Mouse (Mus musculus) hindbrain, embryonic 13.5 days (tissue): ENCODE data around the gene Prune2. TPM values are rescaled to one million over a fixed set of nuclear protein-coding genes. Genes with fewer than 3 reads are reported as not detected.
"Not testable (repeated sequence)": the region's sequence is repeated elsewhere in the genome, so short reads cannot be mapped to it uniquely, and the experiment has no call there.

Source experiments
- ATAC-seq: fragments of 200-750 bp; cut with Nextera tagmentation; 2 replicates; pipeline ENCODE4 v1.8.0; 2017; ENCODE audit warnings: moderate TSS enrichment; ENCODE audit not compliant: low FRiP score
- H3K27ac ChIP-seq: fragments of 300-500 bp; sonication (generic); 2 replicates; pipeline ENCODE4 v1.5.1; 2015; ENCODE audit warnings: inconsistent platforms, mild to moderate bottlenecking, moderate library complexity
- H3K27me3 ChIP-seq: fragments of 300-500 bp; sonication (generic); 2 replicates; pipeline ENCODE4 v1.6.1; 2015; ENCODE audit warnings: mild to moderate bottlenecking, inconsistent platforms
- H3K36me3 ChIP-seq: fragments of 300-500 bp; sonication (generic); 2 replicates; pipeline ENCODE4 v1.6.1; 2015; ENCODE audit warnings: mild to moderate bottlenecking, inconsistent platforms
- H3K4me1 ChIP-seq: fragments of 300-500 bp; sonication (generic); replicated peaks from 2 replicates; pipeline ENCODE4 v1.6.1; 2015; ENCODE audit warnings: inconsistent platforms
- H3K4me2 ChIP-seq: fragments of 300-500 bp; sonication (generic); 2 replicates; pipeline ENCODE4 v1.6.1; 2015; ENCODE audit warnings: inconsistent platforms, mild to moderate bottlenecking, moderate library complexity
- H3K4me3 ChIP-seq: fragments of 300-500 bp; sonication (generic); 2 replicates; pipeline ENCODE4 v1.5.1; 2015; ENCODE audit warnings: mild to moderate bottlenecking, inconsistent platforms
- H3K9ac ChIP-seq: fragments of 300-500 bp; sonication (generic); 2 replicates; pipeline ENCODE4 v1.6.1; 2015; ENCODE audit warnings: mild to moderate bottlenecking, inconsistent platforms
- H3K9me3 ChIP-seq: fragments of 300-500 bp; sonication (generic); 2 replicates; pipeline ENCODE4 v1.6.1; 2016; ENCODE audit warnings: inconsistent platforms
- WGBS: fragments of 180-500 bp; shearing (Covaris S2); methylation state at CpG from one replicate; pipeline ENCODE4 v1.1.7; 2015; 5-methylcytosine and 5-hydroxymethylcytosine counted together
- polyA plus RNA-seq: library from polyadenylated mRNA; unstranded; fragments of >200 nt; fragmentation: Nextera tagmentation; extraction: Ambion mirVana; gene quantifications from 2 replicates; pipeline ENCODE4 v1.2.1, GENCODE M21; 2015

Prune2 gene
- polyA plus RNA-seq, 1 experiment from 2014 or later = 6.2 TPM

GRCm38 (mm10) chr19:17166288-17166687 lies 210.4 kb downstream of the Prune2 start:
- no peaks in the 10 kb centered on the region for H3K9me3 ChIP-seq
- H3K27ac ChIP-seq = no peak overlapping the region
- no peaks in the 10 kb centered on the region for H3K27me3 ChIP-seq
- no peak overlapping the region for H3K9ac ChIP-seq
- H3K4me1 ChIP-seq = no peaks in the 10 kb centered on the region
- no peak for ATAC-seq
- H3K36me3 ChIP-seq = no peaks in the 10 kb centered on the region
- H3K4me2 ChIP-seq = no peak overlapping the region
- 90% methylated on average over 7 of the region's 7 CpGs for WGBS
- no peak overlapping the region for H3K4me3 ChIP-seq

DNA sequence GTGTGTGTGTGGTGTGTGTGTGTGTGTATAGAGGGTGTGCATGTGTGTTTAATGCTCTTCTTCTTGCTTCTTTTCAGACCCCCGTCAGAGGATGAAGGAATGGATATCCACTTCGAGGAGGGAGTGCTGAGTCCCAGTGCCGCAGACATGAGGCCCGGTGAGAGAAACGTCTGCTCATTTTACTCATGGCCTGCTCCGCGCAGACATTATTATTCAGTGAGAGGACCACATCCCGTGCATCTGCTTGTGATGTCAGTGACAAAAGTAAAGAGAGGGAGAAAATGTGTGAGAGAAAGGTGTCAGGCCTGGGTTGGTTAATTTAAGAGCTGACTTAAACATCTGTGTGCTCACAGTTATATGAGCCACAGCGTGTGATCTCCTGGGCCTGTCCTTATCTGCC lies 212.3 kb downstream of the Prune2 start:
- no peak for ATAC-seq
- Histone ChIP-seq H3K4me3 (no peak overlapping the region), H3K4me1 (no peaks in the 10 kb centered on the region), H3K36me3 (no peaks in the 10 kb centered on the region), H3K9ac (no peak overlapping the region), H3K27me3 (no peaks in the 10 kb centered on the region), H3K4me2 (no peak overlapping the region), H3K9me3 (no peaks in the 10 kb centered on the region), H3K27ac (no peak overlapping the region)
- WGBS = 80% methylated on average over 9 of the region's 9 CpGs

GRCm38 (mm10) chr19:17169746-17170145 lies 213.8 kb downstream of the Prune2 start:
- H3K9me3 ChIP-seq = no peaks in the 10 kb centered on the region
- no peak overlapping the region for H3K9ac ChIP-seq
- no peak overlapping the region for H3K4me3 ChIP-seq
- H3K36me3 ChIP-seq = no peaks in the 10 kb centered on the region
- 86% methylated on average over 10 of the region's 10 CpGs for WGBS
- no peak overlapping the region for H3K27ac ChIP-seq
- H3K4me2 ChIP-seq = no peak overlapping the region
- no peaks in the 10 kb centered on the region for H3K4me1 ChIP-seq
- no peak for ATAC-seq
- no peaks in the 10 kb centered on the region for H3K27me3 ChIP-seq

DNA sequence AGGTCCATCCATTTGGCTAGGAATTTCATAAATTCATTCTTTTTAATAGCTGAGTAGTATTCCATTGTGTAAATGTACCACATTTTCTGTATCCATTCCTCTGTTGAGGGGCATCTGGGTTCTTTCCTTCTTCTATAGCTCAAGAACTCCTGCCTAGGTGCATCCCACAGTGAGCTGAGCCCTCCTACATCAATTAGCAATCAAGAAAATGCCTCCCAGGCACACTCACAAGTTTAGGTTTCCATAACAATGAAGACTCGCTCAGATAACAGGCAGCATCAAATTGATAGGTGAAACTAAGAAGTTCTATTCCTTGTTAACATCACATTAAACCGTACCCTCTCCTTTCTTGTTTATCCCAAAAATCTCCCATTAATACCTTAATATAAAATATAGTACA lies 218.6 kb downstream of the Prune2 start:
- H3K27ac ChIP-seq, H3K27me3 ChIP-seq, H3K9ac ChIP-seq, H3K4me1 ChIP-seq, ATAC-seq, H3K36me3 ChIP-seq, H3K4me2 ChIP-seq, H3K4me3 ChIP-seq, H3K9me3 ChIP-seq: not testable (repeated sequence)
- WGBS = 91% methylated on average over 2 of the region's 2 CpGs

- Histone ChIP-seq H3K27me3 (no peaks in the 10 kb centered on the region), H3K9me3 (no peaks in the 10 kb centered on the region), H3K27ac (no peak overlapping the region), H3K4me1 (no peaks in the 10 kb centered on the region), H3K9ac (no peak overlapping the region), H3K4me2 (no peak overlapping the region), H3K36me3 (no peaks in the 10 kb centered on the region), H3K4me3 (no peak overlapping the region)
- no peak for ATAC-seq
- 55% methylated on average over 4 of the region's 4 CpGs for WGBS
Observed at GRCm38 (mm10) chr19:17180506-17180905, 224.6 kb downstream of the Prune2 start.

GRCm38 (mm10) chr19:17194730-17195129 lies 238.8 kb downstream of the Prune2 start:
- no peak overlapping the region for H3K4me2 ChIP-seq
- WGBS = 92% methylated on average over 5 of the region's 5 CpGs

DNA sequence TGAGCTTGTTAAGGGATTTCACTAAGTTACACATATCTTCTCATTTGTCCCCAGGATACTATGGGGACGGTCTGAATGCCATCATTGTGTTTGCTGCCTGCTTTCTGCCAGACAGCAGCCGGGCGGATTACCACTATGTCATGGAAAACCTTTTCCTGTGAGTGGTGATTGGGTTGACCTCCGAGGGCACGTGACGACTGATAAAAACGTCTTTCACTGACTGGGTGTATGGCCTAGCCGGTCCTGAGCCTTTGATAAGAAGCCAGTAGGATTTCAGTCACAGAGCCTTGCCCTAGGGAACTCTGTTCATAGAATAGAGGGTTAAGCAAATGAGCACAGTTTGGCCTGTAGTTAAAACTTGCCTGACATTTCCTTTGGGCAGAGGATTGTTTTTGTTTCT lies 243.1 kb downstream of the Prune2 start:
- Histone ChIP-seq H3K4me2 (no peak overlapping the region), H3K4me1 (peaks cover 4% of the 10 kb centered on the region; the same call in 1 of the 2 replicates), H3K4me3 (no peak overlapping the region), H3K36me3 (no peaks in the 10 kb centered on the region), H3K27me3 (no peaks in the 10 kb centered on the region), H3K9ac (no peak overlapping the region), H3K9me3 (no peaks in the 10 kb centered on the region), H3K27ac (no peak overlapping the region)
- ATAC-seq = no peak
- WGBS = 63% methylated on average over 8 of the region's 8 CpGs

More at GRCm38 (mm10) chr19:17194730-17195129, 238.8 kb downstream of the Prune2 start:
- H3K27me3 ChIP-seq = no peaks in the 10 kb centered on the region
- no peaks in the 10 kb centered on the region for H3K36me3 ChIP-seq
- ATAC-seq = no peak
- no peak overlapping the region for H3K27ac ChIP-seq
- H3K9ac ChIP-seq = no peak overlapping the region
- no peak overlapping the region for H3K4me3 ChIP-seq
- H3K4me1 ChIP-seq = peaks cover 4% of the 10 kb centered on the region; the same call in 1 of the 2 replicates
- H3K9me3 ChIP-seq = no peaks in the 10 kb centered on the region

DNA sequence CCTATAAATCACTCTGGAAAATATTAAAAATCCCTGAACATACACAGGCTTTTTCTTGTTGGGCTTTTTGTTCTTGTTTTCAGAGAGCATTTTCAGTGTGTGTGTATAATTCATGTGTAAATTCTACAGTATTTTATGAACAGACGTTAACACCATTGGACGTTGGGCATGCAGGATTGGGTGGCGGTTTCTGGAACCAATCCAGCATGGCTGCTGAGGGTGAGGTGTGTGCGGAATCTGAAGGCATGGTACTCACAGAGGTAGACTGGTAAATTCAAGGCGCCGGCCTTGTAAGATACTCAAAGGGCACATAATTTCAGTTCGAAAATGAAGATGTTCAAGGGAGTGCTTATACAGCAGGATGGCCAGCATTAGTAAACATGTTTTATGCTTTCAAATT lies 251.2 kb downstream of the Prune2 start:
- Histone ChIP-seq H3K4me1 (no peaks in the 10 kb centered on the region), H3K9ac (no peak overlapping the region), H3K9me3 (no peaks in the 10 kb centered on the region), H3K27ac (no peak overlapping the region), H3K4me3 (no peak overlapping the region), H3K36me3 (no peaks in the 10 kb centered on the region), H3K4me2 (no peak overlapping the region), H3K27me3 (no peaks in the 10 kb centered on the region)
- ATAC-seq = no peak
- WGBS = 91% methylated on average over 7 of the region's 7 CpGs

GRCm38 (mm10) chr19:17210541-17210940 lies 254.6 kb downstream of the Prune2 start:
- no peak overlapping the region for H3K27ac ChIP-seq
- no peaks in the 10 kb centered on the region for H3K9me3 ChIP-seq
- 89% methylated on average over 3 of the region's 3 CpGs for WGBS
- H3K36me3 ChIP-seq = no peaks in the 10 kb centered on the region
- no peak overlapping the region for H3K4me2 ChIP-seq
- no peaks in the 10 kb centered on the region for H3K27me3 ChIP-seq
- H3K4me1 ChIP-seq = no peaks in the 10 kb centered on the region
- H3K9ac ChIP-seq = no peak overlapping the region
- no peak for ATAC-seq
- H3K4me3 ChIP-seq = no peak overlapping the region

- ATAC-seq = no peak
Observed at GRCm38 (mm10) chr19:17214896-17215520, 259.1 kb downstream of the Prune2 start.

GRCm38 (mm10) chr19:17218195-17218594 lies 262.3 kb downstream of the Prune2 start:
- no peak overlapping the region for H3K27ac ChIP-seq
- 94% methylated on average over 3 of the region's 3 CpGs for WGBS
- ATAC-seq = no peak

More at GRCm38 (mm10) chr19:17214896-17215520, 259.1 kb downstream of the Prune2 start:
- H3K4me3 ChIP-seq = no peak overlapping the region
- no peak overlapping the region for H3K27ac ChIP-seq
- no peaks in the 10 kb centered on the region for H3K9me3 ChIP-seq
- H3K9ac ChIP-seq = no peak overlapping the region
- H3K4me2 ChIP-seq = no peak overlapping the region
- no peaks in the 10 kb centered on the region for H3K36me3 ChIP-seq
- no peaks in the 10 kb centered on the region for H3K27me3 ChIP-seq
- H3K4me1 ChIP-seq = no peaks in the 10 kb centered on the region
- WGBS = 88% methylated on average over 13 of the region's 13 CpGs

GRCm38 (mm10) chr19:17223801-17224200 lies 267.9 kb downstream of the Prune2 start:
- no peak overlapping the region for H3K4me3 ChIP-seq
- WGBS = 87% methylated on average over 4 of the region's 4 CpGs
- no peaks in the 10 kb centered on the region for H3K4me1 ChIP-seq
- H3K9ac ChIP-seq = no peak overlapping the region
- no peaks in the 10 kb centered on the region for H3K27me3 ChIP-seq
- no peaks in the 10 kb centered on the region for H3K36me3 ChIP-seq
- ATAC-seq = no peak
- H3K4me2 ChIP-seq = no peak overlapping the region
- H3K9me3 ChIP-seq = no peaks in the 10 kb centered on the region
- H3K27ac ChIP-seq = no peak overlapping the region

More at GRCm38 (mm10) chr19:17218195-17218594, 262.3 kb downstream of the Prune2 start:
- Histone ChIP-seq H3K4me3 (no peak overlapping the region), H3K9ac (no peak overlapping the region), H3K9me3 (no peaks in the 10 kb centered on the region), H3K36me3 (no peaks in the 10 kb centered on the region), H3K27me3 (no peaks in the 10 kb centered on the region), H3K4me2 (no peak overlapping the region), H3K4me1 (no peaks in the 10 kb centered on the region)

GRCm38 (mm10) chr19:17225570-17226083 lies 269.7 kb downstream of the Prune2 start:
- WGBS = 59% methylated on average over 5 of the region's 5 CpGs
- Histone ChIP-seq H3K36me3 (no peaks in the 10 kb centered on the region), H3K4me3 (no peak overlapping the region), H3K4me1 (no peaks in the 10 kb centered on the region), H3K4me2 (no peak overlapping the region), H3K9ac (no peak overlapping the region), H3K27ac (no peak overlapping the region), H3K27me3 (no peaks in the 10 kb centered on the region), H3K9me3 (no peaks in the 10 kb centered on the region)
- ATAC-seq = no peak
